Mouse (Mus musculus) 3T3-L1 (cell line): ENCODE data around the gene Kansl1l.
"Not testable (repeated sequence)": the region's sequence is repeated elsewhere in the genome, so short reads cannot be mapped to it uniquely, and the experiment has no call there.

Experiments
- DNase-seq: peaks from one replicate; pipeline ENCODE4 v3.0.0-alpha.2; 2015; ENCODE audit warnings: low read depth, low spot score

The Kansl1l gene

DNA sequence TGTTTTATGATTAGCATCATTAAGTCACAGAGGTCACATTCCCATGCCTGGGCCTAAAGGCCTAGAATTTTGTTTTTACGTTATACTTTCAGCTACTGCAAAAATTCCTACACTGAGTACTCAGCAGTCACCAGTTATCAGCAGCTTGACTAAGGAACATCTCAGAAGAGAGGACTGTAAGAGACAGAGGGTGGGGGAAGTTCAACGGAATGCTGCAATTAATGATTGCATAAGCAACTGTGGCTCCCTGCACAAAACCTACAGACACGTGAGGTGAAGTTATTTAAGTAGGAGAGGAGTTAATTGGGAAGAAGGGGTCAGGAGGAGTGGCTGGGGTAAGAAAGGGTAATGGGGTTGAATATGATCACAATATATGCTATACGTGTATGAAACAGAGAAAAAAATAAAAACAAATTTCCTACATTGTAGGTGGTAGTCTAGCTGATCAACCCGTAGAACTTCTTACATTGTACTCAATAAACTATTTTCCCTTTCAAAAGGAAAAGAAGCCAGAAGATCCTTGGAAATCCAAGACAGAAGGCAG, 117.1 kb downstream of the Kansl1l start:
- no peak for DNase-seq

DNA sequence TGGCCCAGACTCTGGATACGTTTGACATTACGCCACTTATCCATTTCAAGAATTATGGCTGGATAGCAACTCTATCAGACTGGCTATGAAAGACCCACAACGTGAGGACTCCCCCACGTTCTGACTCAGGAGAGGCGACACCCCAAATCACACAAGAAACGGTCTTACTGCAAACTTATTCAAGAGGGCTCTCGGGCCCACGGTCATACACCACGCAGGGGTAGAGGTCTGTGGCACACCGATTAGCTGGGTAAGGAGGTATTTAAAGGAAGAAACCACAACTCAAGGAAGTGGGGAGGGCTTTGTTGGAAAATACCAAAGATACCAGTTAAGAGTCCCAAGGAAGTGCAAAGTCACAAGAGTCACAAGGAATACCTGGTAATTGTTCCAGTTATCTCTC, 117.7 kb downstream of the Kansl1l start:
- not testable (repeated sequence) for DNase-seq

DNA sequence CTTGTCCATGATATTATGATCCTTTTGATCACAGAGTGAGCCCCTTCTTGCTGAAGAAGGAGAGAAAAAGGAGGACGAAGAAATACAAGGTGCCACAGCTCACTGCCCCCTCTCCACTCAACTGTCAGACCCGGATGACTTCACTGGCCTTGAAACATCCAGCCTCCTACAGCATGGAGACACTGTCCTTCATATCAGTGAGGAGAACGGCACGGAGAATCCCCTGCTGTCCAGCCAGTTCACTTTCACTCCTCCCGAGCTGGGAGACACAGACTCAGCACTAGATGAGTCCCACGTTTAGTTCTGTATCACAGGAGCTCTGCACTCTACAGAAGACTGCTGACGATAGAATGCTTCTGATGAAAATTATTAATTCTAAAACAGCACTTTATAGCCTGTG, 122.1 kb downstream of the Kansl1l start:
- no peak for DNase-seq

DNA sequence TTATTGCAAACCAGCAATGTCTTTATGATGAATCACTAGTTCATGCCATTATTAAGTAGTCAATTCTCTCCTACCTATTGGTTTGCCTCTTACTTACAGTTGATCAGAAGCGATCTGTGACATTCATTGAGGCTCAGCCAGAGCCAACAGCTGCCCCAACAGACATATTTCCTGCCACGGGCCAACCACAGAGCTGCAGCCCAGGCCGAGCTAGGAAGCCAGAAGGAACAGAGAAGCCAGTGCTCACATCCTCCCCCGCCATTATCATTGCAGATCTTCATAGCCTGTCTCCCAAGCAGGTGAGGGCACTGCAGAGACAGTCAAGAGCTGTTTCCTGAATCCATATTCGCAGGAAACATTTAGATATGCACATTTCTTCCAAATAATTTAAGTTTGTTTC, 123.1 kb downstream of the Kansl1l start:
- DNase-seq = no peak

- DNase-seq = no peak
Measured at GRCm38 (mm10) chr1:66692780-66693392, 124.5 kb downstream of the Kansl1l start.

DNA sequence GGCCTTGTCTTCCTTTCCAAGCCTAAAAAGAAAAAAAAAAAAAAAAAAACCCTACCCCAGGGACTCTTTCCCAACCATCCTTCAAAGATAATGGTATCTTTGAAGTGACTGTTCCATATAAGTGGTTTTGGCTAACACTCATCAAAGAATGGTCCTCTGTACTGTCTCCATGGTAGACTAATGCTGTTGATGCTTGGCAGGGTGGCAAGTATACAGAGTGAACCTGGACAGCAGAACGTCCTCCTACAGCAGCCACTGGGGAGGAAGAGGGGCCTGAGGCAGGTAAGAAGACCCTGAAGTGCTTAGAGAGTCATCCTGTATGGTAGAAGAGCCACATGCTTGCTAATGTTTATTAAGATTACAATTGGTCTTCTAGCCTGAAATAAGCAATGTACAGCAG, 125.1 kb downstream of the Kansl1l start:
- DNase-seq = no peak

GRCm38 (mm10) chr1:66691772-66692171, 125.6 kb downstream of the Kansl1l start:
- no peak for DNase-seq

- DNase-seq = no peak
Measured at GRCm38 (mm10) chr1:66682974-66683373, 134.4 kb downstream of the Kansl1l start.

- DNase-seq = no peak
Measured at GRCm38 (mm10) chr1:66678662-66679061, 138.7 kb downstream of the Kansl1l start.

DNA sequence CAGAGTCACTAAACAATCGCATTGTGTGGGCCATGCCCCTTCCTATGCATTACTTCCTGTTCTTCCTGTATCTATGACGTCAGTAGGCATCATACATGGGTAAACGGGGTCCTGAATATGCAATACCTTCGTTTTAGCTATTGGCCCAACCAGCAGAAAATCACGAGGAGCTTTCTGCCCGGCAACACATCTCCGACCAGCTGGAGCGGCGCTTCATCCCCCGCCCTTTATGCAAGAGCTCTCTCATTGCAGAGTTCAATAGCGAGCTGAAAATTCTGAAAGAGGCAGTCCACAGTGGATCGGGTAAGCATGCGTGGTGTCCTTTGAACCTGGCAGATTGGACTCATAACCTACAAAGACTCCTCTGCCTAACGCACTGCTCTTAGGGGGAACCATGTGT, 139.4 kb downstream of the Kansl1l start:
- DNase-seq = no peak

DNA sequence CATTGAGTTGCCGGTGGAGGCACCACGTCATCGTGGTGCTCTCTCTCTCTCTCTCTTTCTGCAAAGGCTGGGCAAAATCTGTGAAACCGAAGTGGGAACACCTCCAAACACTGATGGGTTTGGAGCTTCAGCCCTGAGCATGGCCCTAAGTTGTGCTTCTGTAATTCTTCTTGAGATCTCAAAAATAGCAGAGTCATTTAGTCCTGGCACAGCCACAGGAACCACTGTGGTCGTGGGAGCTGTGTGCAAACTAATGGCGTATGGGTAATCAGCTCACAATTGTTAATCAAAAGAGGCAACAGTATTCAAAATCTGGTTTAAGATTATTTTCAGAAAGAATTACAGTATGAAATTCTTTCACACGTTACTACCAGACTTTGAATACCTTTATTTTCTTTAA, 144.6 kb downstream of the Kansl1l start:
- DNase-seq = no peak

- DNase-seq = no peak
Measured at GRCm38 (mm10) chr1:66671475-66671874, 145.9 kb downstream of the Kansl1l start.
